8 mouse cellular contexts compared by ENCODE assay signal in the genomic region with DNA sequence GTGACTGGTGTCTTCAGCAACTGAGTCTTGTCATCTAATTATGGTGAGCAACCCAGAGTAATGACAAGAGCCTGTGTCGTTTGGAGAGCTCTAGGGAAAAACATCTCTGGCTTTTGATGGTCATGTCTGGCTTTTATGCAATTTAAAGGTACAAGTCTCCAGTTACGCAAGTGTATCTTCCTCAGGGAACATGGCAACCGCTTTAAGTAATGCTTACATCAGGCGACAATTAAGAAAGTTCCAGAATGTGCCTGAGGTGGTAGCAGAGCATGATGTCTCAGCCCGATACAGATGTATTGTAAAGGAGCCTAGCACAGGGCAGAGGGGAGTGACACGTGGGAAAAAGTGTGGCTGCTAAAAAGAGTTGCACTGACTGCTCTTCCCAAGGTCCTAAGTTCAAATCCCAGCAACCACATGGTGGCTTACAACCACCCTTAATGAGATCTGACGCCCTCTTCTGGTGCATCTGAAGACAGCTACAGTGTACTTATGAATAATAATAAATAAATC. TPM values are rescaled to one million over a fixed set of nuclear protein-coding genes. Genes with fewer than 3 reads are reported as not detected.
DNase-seq lines count a peak whose midpoint lies in the region; ATAC-seq and TF ChIP-seq lines count a peak whose summit lies in the region.

No protein-coding gene starts in this region.

- TF ChIP-seq POLR2A in lung, adult 2 months (IDR thresholded peaks at IDR 0.05; ENCODE audit: borderline replicate concordance, extremely low read depth, low read depth, low read length), result no peak

- ATAC-seq in limb, embryonic 12.5 days (ENCODE audit: insufficient number of reproducible peaks, insufficient read depth, low FRiP score, low TSS enrichment, low read depth), result no peak
- no peak for ATAC-seq in stomach, embryonic 16.5 days (ENCODE audit: insufficient read depth, low FRiP score)
- ATAC-seq in cerebellum, adult (ENCODE audit: insufficient number of reproducible peaks, low FRiP score, low TSS enrichment), result no peak

- no peaks in the 10 kb centered on the region for H3K27me3 ChIP-seq in limb, embryonic 12.5 days
- no peaks in the 10 kb centered on the region for H3K27me3 ChIP-seq in stomach, embryonic 16.5 days (ENCODE audit: control insufficient read depth, insufficient read depth, low read length)

- no peaks in the 10 kb centered on the region for H3K9me3 ChIP-seq in limb, embryonic 12.5 days
- no peaks in the 10 kb centered on the region for H3K9me3 ChIP-seq in stomach, embryonic 16.5 days (replicated peaks; ENCODE audit: control insufficient read depth, low read length)

- WGBS in limb, embryonic 12.5 days, result 74% methylated on average over 7 of the region's 7 CpGs
- 71% methylated on average over 7 of the region's 7 CpGs for WGBS in stomach, embryonic 16.5 days
- WGBS in lung, adult 2 months, result 65% methylated on average over 7 of the region's 7 CpGs

- peak; percentile 25 for DNase-seq in cerebellum, adult 8-10 months
- no peak for DNase-seq in cerebellum, adult 18-20 months
- peak; percentile 1 for DNase-seq in ovary, adult 18-20 months (ENCODE audit: low spot score)
- DNase-seq in ovary, postnatal 10 days (ENCODE audit: low spot score), result no peak
- DNase-seq in lung, adult 2 months, result no peak

- H3K27ac ChIP-seq in limb, embryonic 12.5 days, result no peak overlapping the region
- no peak overlapping the region for H3K27ac ChIP-seq in stomach, embryonic 16.5 days (ENCODE audit: low read length)

- peak overlapping the region; percentile 80 for H3K4me3 ChIP-seq in limb, embryonic 12.5 days (replicated peaks)
- peak overlapping the region; percentile 94 for H3K4me3 ChIP-seq in stomach, embryonic 16.5 days (replicated peaks; ENCODE audit: low read length)
- no peak overlapping the region for H3K4me3 ChIP-seq in lung, adult 2 months (replicated peaks; ENCODE audit: extremely low read depth, low read depth, low read length)

- H3K4me1 ChIP-seq in limb, embryonic 12.5 days (replicated peaks), result peaks cover 6% of the 10 kb centered on the region
- peaks cover 7% of the 10 kb centered on the region for H3K4me1 ChIP-seq in stomach, embryonic 16.5 days (ENCODE audit: control insufficient read depth, insufficient read depth, low read length)
- H3K4me1 ChIP-seq in lung, adult 2 months (ENCODE audit: control insufficient read depth, insufficient read depth, low read length), result peaks cover 6% of the 10 kb centered on the region

- TF ChIP-seq CTCF in lung, adult 2 months (IDR thresholded peaks at IDR 0.05; ENCODE audit: insufficient read depth, low read length), result no peak

- H3K9ac ChIP-seq in limb, embryonic 12.5 days (replicated peaks), result no peak overlapping the region
- peak overlapping the region; percentile 93; the same call in 1 of the 2 replicates for H3K9ac ChIP-seq in stomach, embryonic 16.5 days (ENCODE audit: low read length)

- H3K36me3 ChIP-seq in limb, embryonic 12.5 days, result peaks cover 28% of the 10 kb centered on the region
- 0 out of 2 replicates have a peak, but pooled peaks cover 7% of the 10 kb centered on the region for H3K36me3 ChIP-seq in stomach, embryonic 16.5 days (ENCODE audit: control insufficient read depth, insufficient read depth, low read length)

- peak overlapping the region; percentile 68 for H3K4me2 ChIP-seq in limb, embryonic 12.5 days
- H3K4me2 ChIP-seq in stomach, embryonic 16.5 days (ENCODE audit: low read depth, low read length), result peak overlapping the region; percentile 69

RNA-seq across cellular contexts. Expression of gene Clpp, which starts 1.1 kb away (rescaled TPM):
- 147 and 151 TPM in 2 replicates for polyA plus RNA-seq in limb, embryonic 12.5 days (2016; fragmentation: Nextera tagmentation; extraction: Ambion mirVana)
- 129 and 130 TPM in 2 replicates for polyA plus RNA-seq in stomach, embryonic 16.5 days (2015; fragmentation: Nextera tagmentation; extraction: Ambion mirVana)
- 103 and 108 TPM in 2 replicates for polyA plus RNA-seq in lung, adult 2 months (2012; rRNA removed)

RNA-seq across cellular contexts. Expression of gene Acer1, which starts 7.0 kb away (rescaled TPM):
- polyA plus RNA-seq in limb, embryonic 12.5 days (2016; fragmentation: Nextera tagmentation; extraction: Ambion mirVana), result not detected in 2 replicates
- 0.46 and 1.0 TPM in 2 replicates for polyA plus RNA-seq in stomach, embryonic 16.5 days (2015; fragmentation: Nextera tagmentation; extraction: Ambion mirVana)
- 0.25 and 6.2 TPM in 2 replicates for polyA plus RNA-seq in lung, adult 2 months (2012; rRNA removed)

RNA-seq across cellular contexts. Expression of gene Alkbh7, which starts 8.2 kb away (rescaled TPM):
- 37.6 and 39.8 TPM in 2 replicates for polyA plus RNA-seq in limb, embryonic 12.5 days (2016; fragmentation: Nextera tagmentation; extraction: Ambion mirVana)
- 31.1 and 35.7 TPM in 2 replicates for polyA plus RNA-seq in stomach, embryonic 16.5 days (2015; fragmentation: Nextera tagmentation; extraction: Ambion mirVana)
- polyA plus RNA-seq in lung, adult 2 months (2012; rRNA removed), result 24.1 and 26.0 TPM in 2 replicates

RNA-seq across cellular contexts. Expression of gene Pspn, which starts 10.8 kb away (rescaled TPM):
- not detected in 2 replicates for polyA plus RNA-seq in limb, embryonic 12.5 days (2016; fragmentation: Nextera tagmentation; extraction: Ambion mirVana)
- polyA plus RNA-seq in stomach, embryonic 16.5 days (2015; fragmentation: Nextera tagmentation; extraction: Ambion mirVana), result 0.56 TPM in 1 of 2 replicates, not detected in the other
- polyA plus RNA-seq in lung, adult 2 months (2012; rRNA removed), result not detected in 2 replicates

RNA-seq across cellular contexts. Expression of gene Gtf2f1, which starts 22.1 kb away (rescaled TPM):
- 61.5 and 68.2 TPM in 2 replicates for polyA plus RNA-seq in limb, embryonic 12.5 days (2016; fragmentation: Nextera tagmentation; extraction: Ambion mirVana)
- polyA plus RNA-seq in stomach, embryonic 16.5 days (2015; fragmentation: Nextera tagmentation; extraction: Ambion mirVana), result 58.0 and 63.2 TPM in 2 replicates
- polyA plus RNA-seq in lung, adult 2 months (2012; rRNA removed), result 22.3 and 23.4 TPM in 2 replicates

Comparison
In these comparisons a context has a peak if more than half of its experiments do, and no peak if none do; other contexts are left out.
1. DNase-seq: peak in cerebellum, adult 8-10 months (single experiment) and ovary, adult 18-20 months (single experiment); none in cerebellum, adult 18-20 months (0 of 2), ovary, postnatal 10 days (single experiment) and lung, adult 2 months (single experiment).